Mouse (Mus musculus): ENCODE data around the gene Atp6v0a2.

Atp6v0a2 gene

DNA sequence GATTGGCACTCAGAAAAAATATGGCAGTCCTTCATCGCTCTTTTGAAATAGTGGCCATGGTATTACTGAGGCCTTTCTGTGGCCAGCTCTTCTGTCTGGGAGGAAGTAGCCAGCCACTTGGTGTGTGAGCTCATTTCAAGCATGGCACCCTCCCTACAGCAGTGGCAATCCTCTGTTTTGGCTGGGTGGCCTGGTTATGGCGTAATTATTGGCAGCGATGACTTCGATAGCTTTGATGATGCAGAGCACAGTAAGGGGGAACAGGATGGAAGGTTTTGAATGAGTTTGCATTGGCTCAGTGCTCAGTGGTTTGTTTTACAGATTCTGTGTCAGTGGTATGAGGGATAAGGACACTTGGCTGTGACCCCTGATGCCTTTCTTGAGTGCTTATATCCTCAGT is 8.3 kb downstream of the Atp6v0a2 start:
- no peak for DNase-seq (ENCODE audit: low spot score in 2 of 2)

DNA sequence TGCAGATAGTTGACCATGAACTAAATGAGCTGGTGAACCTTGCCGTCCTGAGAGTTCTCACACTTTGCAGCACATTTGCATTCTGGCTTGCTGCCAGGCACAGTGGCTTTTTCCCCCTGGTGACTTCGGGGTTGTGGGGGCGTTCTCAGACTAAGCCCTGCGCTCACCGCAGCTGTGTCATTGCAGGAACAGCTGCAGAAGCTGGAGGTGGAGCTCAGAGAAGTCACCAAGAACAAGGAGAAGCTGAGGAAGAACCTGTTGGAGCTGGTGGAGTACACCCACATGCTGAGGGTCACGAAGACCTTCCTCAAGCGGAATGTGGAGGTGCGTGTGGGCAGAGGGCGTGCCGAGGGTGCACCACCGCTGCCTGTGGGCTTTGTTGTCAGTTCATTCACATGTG is 8.9 kb downstream of the Atp6v0a2 start:
- no peak for DNase-seq (ENCODE audit: low spot score in 2 of 2)

DNA sequence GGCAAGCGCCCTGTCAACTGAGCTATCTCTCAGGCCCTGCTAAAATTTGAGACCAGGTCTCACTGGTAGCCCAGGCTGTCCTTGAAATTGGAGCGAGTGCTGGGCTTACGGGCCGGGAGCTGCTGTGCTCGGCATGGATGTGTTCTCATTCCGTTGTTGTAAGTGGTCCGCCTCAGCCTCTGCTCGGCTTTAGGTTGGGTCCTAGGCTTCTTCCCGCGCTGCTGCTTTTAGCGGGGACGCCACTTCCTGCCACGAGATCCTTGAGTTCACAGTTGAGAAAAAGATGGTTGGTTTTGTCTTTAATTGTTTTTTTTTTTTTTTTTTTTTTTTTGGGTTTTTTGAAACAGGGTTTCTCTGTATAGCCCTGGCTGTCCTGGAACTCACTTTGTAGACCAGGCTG is 9.5 kb downstream of the Atp6v0a2 start:
- DNase-seq (ENCODE audit: low spot score in 2 of 2), result no peak

DNA sequence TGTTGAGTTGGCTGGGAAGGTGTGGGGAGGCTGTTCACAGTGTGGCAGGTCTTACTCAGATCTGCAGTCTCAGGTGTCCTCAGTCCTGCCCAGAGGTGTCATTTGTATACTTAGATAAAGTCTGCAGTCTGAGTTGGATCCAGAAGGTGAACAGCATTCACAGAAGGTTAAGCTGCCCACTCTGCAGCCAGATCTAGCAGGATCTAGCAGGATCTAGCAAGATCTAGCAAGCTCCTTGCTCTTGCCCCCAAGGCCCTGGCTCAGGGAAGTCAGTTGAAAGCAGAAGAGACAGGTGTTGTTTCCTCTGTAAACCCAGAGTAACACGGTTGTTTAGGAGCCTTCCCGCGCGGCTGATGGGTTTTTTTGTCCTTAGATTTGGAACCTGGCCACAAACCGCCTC is 85.4 kb downstream of the Atp6v0a2 start:
- no peak for DNase-seq (ENCODE audit: low spot score in 2 of 2)

DNA sequence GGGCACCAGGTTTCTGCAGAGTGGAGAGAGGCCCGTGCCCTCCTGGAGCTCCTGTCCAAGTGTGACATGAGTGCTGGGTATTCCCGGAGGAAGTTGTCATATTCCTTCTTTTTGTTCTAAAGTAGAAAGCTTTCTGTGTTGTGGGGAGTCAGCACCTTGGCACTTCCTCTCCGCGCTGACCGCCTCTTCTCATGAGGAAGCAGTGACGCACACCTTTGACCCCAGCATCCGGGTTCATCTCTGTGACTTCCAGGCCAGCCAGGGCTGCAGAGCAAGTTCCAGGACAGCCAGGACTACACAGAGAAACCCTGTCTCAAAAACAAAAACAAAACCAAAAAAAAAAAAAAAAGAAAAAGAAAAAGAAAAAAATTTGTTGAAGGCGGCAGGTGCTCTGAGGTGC is 86.8 kb downstream of the Atp6v0a2 start:
- no peak for DNase-seq (ENCODE audit: low spot score in 2 of 2)

DNA sequence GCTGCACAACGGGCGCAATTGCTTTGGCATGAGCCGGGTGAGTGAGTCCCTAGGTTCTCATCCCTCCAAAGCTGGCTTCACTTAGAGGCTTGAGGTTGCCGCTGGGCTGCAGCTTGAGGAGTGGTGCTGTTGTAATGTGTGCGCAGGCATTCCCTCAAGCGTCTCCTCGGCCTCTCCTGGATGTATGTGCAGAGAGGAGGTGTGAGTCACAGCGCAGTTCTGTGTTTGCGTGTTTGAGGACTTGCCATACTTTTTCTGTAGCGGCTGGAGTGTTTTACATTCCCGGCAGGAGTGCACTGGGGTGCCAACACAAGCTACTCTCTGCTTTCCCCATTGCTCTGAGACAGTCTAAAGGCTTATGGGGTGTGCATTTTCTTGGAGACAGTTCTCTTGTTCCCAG is 89.6 kb downstream of the Atp6v0a2 start:
- no peak for DNase-seq (ENCODE audit: low spot score in 2 of 2)

DNA sequence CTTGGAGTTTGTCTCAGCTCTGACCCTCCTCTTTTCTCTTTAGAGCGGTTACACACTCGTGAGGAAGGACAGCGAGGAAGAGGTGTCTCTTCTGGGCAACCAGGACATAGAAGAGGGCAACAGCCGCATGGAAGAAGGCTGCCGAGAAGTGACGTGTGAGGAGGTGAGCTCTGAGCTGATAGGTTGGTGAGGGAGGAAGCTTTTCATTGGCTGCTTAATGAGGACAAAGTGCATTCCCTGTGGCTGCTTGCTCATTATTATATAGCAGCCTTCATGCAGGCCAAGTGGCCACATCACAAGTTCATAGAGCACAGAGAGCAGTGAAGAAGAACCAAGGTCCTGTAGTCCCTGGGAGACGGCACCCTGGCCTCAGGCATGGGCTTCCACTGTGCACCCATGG is 90.0 kb downstream of the Atp6v0a2 start:
- DNase-seq (ENCODE audit: low spot score in 2 of 2), result no peak

DNA sequence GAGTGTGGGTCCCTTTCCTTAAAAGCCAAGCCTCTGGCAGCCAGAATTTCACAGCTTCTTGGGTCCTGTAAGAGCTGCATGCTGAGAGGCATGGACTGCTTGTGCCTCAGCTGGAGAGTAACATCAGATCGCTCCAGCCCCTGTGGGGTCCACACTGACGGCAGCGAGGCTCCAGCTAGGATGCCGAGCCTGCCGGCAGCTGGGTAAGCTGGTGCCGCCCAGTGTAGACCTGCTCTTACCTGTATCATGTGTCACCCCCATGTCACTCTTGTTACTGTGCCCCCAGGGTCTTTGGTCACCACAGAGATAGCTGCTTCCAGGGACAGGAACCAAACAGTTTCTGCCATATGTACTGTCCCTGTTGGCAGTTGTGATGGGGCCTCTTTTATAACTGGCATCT is 94.7 kb downstream of the Atp6v0a2 start:
- DNase-seq (ENCODE audit: low spot score in 2 of 2), result no peak

DNA sequence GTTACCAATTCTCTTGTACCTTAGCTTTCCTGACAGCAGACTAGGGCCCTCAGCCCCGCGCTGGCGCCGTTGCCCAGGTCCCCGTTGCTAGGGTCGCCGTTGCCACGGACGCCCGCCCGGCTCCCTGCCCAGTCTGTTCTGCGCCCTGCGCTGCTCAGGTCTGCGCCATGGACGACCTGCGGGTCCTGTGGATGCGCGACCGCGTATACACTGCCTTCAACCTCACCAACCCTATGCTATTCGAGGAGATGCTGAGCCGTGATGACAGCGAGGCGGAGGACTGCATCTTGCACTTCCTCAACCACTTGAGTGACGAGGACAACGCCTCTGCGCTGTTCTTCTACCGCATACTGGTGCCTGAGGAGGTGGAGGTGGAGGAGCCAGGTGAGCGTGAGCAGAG is 96.6 kb downstream of the Atp6v0a2 start, which contains the start of gene Dnah10:
Gene Dnah10 (plus strand): TSS at position 89 of the 400 bp plus-strand sequence.
- no peak for DNase-seq (ENCODE audit: low spot score in 2 of 2)

DNA sequence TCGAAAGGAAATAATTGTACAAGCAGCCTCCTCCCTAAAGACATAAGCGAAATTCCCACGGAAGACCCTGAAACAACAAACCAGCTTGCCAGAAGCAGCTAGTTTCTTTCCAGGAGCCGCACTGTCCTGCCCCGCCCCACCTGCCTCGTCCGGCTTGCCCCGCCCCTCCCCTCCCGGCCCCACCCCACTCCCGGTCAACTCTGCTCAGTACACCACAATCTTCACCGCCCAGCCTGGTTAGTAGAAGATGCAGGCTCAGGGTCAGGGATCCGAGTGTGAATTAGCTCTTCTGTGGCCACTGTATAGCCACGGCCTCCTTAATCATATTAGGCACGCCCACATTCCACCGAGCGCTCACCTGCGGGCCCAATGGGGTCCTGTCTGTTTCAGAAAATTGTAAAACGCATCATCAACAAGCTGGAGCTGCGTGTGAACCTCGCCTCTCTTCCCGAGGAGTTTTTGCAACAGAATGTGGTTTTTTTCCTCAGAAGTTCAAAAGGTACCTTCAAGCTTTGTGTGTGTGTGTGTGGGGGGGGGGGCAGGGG is 101.4 kb downstream of the Atp6v0a2 start:
- DNase-seq (ENCODE audit: low spot score in 2 of 2), result no peak

DNA sequence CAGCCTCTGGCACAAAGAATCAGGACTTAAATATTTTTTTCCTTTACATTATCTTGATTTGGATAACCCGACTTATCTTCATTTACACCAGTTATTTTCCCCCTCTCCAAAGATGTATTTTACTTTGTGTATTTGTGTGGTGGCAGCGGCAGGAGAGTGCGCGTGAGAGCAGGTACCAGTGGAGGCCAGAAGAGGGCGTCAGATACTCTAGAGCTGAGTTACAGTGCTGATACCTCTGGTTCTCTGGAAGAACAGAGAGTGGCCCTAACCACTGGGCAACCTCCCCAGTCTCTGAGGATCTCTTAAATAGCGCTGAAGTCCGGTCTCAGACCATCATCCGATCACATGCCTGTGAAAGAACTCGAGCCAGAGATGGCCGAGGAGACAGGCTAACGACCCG is 105.6 kb downstream of the Atp6v0a2 start:
- no peak for DNase-seq (ENCODE audit: low spot score in 2 of 2)

DNA sequence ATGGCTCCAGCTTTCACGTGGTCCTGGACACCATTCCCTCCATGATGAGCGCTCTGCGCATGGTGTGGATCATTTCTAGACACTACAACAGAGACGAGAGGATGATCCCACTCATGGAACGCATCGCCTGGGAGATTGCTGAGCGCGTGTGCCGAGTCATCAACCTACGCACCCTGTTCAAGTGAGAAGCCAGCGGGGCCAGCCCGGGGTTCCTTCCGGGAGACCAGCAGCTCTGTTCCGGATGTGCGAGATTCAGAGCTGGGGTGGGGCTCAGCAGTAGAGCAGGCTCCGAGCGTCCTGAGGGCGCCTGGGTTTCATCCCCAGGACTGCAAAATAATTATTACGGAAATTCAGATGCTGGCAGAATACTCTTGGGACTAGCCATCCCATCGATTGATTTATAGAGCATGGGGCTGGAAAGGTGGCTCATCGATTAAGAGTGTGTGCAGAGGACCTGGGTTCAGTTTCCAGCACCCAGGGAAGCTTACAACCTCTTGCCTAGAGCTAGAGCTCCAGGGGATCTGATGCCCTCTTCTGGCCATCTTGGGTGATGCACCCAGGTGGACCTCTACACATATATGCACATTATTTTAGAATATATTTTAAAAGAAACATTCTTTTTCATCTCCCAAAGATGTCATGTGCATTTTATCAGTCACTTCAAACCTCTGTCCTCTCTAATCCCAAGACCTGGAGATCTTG is 113.7 kb downstream of the Atp6v0a2 start:
- DNase-seq (ENCODE audit: low spot score in 2 of 2), result no peak

DNA sequence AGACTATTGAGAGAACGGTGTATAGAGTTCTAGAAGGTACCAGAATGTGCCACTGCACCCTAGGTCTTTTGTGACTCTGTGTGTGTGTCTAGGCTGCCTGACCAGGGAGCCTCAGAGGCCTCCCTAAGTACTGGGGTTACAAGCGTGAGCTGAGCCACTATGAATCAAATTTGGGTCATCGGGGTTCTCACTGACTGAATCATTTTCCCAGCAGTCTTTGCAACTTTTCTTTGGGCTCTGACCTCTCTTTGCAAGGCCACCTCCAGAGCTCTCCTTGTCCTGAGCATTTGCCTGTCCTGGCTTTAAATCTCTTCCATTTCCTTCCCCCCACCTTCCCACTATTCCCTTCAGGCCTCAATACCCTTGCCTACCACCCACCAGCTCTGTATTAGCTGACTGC is 115.5 kb downstream of the Atp6v0a2 start:
- DNase-seq (ENCODE audit: low spot score in 2 of 2), result no peak

DNA sequence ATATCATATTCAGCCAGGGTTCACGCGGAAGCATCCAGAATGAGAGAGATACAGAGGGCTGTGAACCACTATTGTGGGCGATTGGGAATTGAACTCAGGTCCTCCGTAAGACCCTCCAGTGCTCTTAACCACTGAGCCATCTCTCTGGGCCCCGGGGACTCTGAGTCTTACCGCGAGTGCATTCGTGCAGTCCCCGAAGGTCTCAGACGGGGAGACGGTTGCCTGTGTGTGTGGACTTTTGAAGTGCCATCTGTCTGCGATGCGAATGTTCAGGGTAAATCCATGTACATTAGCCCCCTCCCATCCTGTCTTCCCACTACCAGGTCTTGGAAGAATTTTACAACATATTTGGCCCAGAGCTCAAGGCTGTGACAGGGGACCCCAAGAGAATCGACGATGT is 117.8 kb downstream of the Atp6v0a2 start:
- no peak for DNase-seq (ENCODE audit: low spot score in 2 of 2)

DNA sequence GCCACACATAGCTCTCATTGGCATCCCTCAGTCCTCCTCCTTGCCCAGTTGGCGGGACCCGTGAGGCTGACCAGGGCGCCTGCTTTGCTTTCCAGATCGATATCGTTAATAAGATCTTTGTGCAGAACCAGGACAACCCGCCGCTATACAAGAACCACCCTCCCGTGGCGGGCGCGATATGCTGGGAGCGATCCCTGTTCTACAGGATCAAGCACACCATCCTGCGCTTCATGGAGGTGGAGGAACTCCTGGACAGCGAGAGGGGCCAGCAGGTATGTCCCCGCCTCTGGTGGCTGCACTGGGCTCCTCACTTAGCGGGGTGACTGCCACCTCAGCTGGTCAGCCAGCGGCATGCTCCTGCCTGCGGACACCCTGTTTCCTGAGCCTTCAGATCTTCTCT is 119.9 kb downstream of the Atp6v0a2 start:
- no peak for DNase-seq (ENCODE audit: low spot score in 2 of 2)

DNA sequence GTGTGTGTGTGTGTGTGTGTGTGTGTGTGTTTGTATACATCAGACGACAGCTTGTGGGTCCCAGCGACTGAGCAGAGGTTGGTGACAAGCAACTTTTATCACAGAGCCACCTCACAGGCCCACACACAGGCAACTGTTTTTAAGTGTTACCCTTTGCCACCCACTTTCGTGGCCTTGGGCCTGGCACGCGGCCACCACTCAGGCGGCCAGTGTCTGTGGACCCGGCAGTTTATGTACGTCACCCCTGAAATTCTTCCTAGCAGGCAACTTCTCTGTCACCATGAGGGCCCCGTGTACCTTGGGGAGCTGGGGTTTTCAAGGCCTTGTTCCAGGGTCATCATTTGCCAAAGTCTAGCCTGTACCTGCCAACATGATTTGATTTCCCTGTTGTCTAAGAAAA is 123.3 kb downstream of the Atp6v0a2 start:
- no peak for DNase-seq (ENCODE audit: low spot score in 2 of 2)

DNA sequence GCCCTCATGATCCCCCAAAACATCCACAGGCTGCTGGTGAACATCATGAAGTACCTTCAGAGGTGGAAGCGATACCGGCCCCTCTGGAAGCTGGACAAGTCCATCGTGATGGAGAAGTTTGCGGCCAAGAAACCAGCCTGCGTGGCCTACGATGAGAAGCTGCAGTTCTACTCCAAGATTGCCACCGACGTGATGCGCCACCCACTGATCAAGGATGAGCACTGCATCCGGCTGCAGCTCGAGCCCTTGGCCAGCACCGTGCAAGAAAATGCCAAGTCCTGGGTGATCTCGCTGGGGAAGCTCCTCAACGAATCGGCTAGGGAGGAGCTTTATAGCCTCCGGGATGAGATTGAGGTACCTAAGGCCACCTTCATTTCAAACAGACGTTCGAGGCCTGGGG is 132.6 kb downstream of the Atp6v0a2 start:
- no peak for DNase-seq (ENCODE audit: low spot score in 2 of 2)

DNA sequence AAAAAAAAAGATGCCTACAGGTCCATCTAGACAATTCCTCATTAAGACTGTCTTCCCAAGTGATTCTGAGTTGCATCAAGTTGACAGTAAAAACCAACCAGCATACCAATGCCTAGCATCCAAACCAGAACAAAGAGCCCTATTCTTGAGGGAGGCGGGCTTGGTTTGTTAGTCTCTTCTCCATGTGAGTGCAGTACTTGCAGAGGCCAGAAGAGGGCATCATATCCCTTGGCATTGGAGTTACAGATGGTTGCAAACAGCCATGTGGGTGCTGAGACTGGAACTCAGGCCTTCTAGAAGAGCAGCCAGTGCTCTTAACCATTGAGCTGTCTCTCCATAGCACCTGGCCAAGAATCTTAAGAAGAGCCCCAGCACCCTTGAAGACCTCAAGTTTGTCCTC is 133.4 kb downstream of the Atp6v0a2 start:
- DNase-seq (ENCODE audit: low spot score in 2 of 2), result no peak
